Comparison of ENCODE assay signal across 8 mouse cellular contexts in the genomic region with DNA sequence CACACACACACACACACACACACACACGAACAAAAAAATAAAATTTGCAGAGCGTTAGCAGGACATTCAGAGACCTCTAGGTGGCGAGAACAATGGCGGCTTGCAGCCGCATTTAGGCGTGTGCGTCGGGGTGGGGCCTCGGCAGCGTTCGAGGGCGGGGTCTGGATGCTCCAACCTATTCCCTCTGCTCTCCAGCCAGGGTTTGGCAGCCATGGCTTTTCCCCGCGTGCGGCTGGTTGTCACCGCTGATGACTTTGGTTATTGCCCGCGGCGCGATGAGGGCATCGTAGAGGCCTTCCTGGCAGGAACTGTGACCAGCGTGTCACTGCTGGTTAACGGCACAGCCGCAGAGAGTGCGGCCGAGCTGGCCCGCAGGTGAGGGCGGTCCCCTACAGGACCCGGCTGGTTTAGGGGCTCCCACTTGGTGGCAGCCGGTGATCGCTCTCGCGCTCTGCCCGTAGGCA. TPM values are rescaled to one million over a fixed set of nuclear protein-coding genes. Genes with fewer than 3 reads are reported as not detected.
A peak's percentile ranks its signal among the peaks of the same experiment; 100 is the strongest.
DNase-seq lines count a peak whose midpoint lies in the region; ATAC-seq and TF ChIP-seq lines count a peak whose summit lies in the region.

A gene (minus strand): TSS at position 458 of the 464 bp plus-strand sequence.

- peaks cover 18% of the 10 kb centered on the region for H3K79me2 ChIP-seq in MEL (ENCODE audit: control insufficient read depth, insufficient read depth, low read length, poor library complexity)

- no peak for TF ChIP-seq EP300 in MEL (IDR thresholded peaks at IDR 0.05; ENCODE audit: low read depth in 1 of 2, low read length in 2 of 2)

- TF ChIP-seq CTCF in MEL (IDR thresholded peaks at IDR 0.05 in 2 of 3, conservative IDR thresholded peaks at IDR 0.05 in 1 of 3; ENCODE audit: control insufficient read depth in 1 of 3, insufficient read depth in 1 of 3, low read depth in 2 of 3, low read length in 3 of 3, poor library complexity in 1 of 3, severe bottlenecking in 1 of 3) = peak in 2 of 3 experiments; percentile 56 to 63; a peak in 5 of 6 replicates
- peak; percentile 22; the same call in 1 of the 2 replicates for TF ChIP-seq CTCF in testis, adult 2 months (IDR thresholded peaks at IDR 0.05; ENCODE audit: control insufficient read depth, insufficient read depth, insufficient replicate concordance, low read depth, low read length)

- H3K27me3 ChIP-seq in MEL (ENCODE audit: control insufficient read depth in 1 of 2, insufficient read depth in 2 of 2, low read length in 2 of 2) = no peaks in the 10 kb centered on the region
- H3K27me3 ChIP-seq in forebrain, embryonic 16.5 days (replicated peaks; ENCODE audit: control insufficient read depth, insufficient read depth, low read length) = no peaks in the 10 kb centered on the region
- no peaks in the 10 kb centered on the region for H3K27me3 ChIP-seq in neural tube, embryonic 14.5 days (ENCODE audit: control insufficient read depth, insufficient read depth, low read length)
- no peaks in the 10 kb centered on the region for H3K27me3 ChIP-seq in testis, adult 2 months (ENCODE audit: control insufficient read depth, insufficient read depth, low read length)

- peak within 1 kb of the TSS; percentile 68 to 69 for H3K4me3 ChIP-seq in MEL (ENCODE audit: control insufficient read depth in 1 of 2, insufficient read depth in 1 of 2, low read depth in 2 of 2, low read length in 2 of 2)
- peak within 1 kb of the TSS; percentile 65 for H3K4me3 ChIP-seq in forebrain, embryonic 16.5 days (replicated peaks; ENCODE audit: low read length)
- peak within 1 kb of the TSS; percentile 63 for H3K4me3 ChIP-seq in neural tube, embryonic 14.5 days (ENCODE audit: low read depth, low read length)
- H3K4me3 ChIP-seq in testis, adult 2 months (ENCODE audit: control insufficient read depth, low read depth, low read length) = peak within 1 kb of the TSS; percentile 84

- peak within 1 kb of the TSS; percentile 67 for H3K9ac ChIP-seq in MEL (ENCODE audit: control insufficient read depth, low read depth, low read length, poor library complexity, severe bottlenecking)
- H3K9ac ChIP-seq in forebrain, embryonic 16.5 days (replicated peaks; ENCODE audit: low read depth, low read length) = peak within 1 kb of the TSS; percentile 60
- peak within 1 kb of the TSS; percentile 68 for H3K9ac ChIP-seq in neural tube, embryonic 14.5 days (replicated peaks; ENCODE audit: low read depth, low read length)

- H3K4me2 ChIP-seq in forebrain, embryonic 16.5 days (ENCODE audit: low read length) = peak within 1 kb of the TSS; percentile 69
- peak within 1 kb of the TSS; percentile 89 for H3K4me2 ChIP-seq in neural tube, embryonic 14.5 days (ENCODE audit: low read depth, low read length)

- TF ChIP-seq RAD21 in MEL (IDR thresholded peaks at IDR 0.05; ENCODE audit: low read depth, low read length) = peak; percentile 4

- H3K36me3 ChIP-seq in MEL (ENCODE audit: control insufficient read depth in 1 of 2, insufficient read depth in 2 of 2, low read length in 2 of 2) = peaks cover 0 to 9% of the 10 kb centered on the region in 2 experiments; a peak in 2 of 4 replicates
- 0 out of 2 replicates have a peak, but pooled peaks cover under 1% of the 10 kb centered on the region for H3K36me3 ChIP-seq in forebrain, embryonic 16.5 days (ENCODE audit: control insufficient read depth, insufficient read depth)
- H3K36me3 ChIP-seq in neural tube, embryonic 14.5 days (ENCODE audit: control insufficient read depth, insufficient read depth, low read length) = no peaks in the 10 kb centered on the region
- no peaks in the 10 kb centered on the region for H3K36me3 ChIP-seq in testis, adult 2 months (ENCODE audit: control insufficient read depth, insufficient read depth, low read length)

- peak within 1 kb of the TSS; percentile 46 for H3K27ac ChIP-seq in MEL (ENCODE audit: control insufficient read depth, low read depth, low read length)
- peak within 1 kb of the TSS; percentile 42; the same call in 1 of the 2 replicates for H3K27ac ChIP-seq in forebrain, embryonic 16.5 days (ENCODE audit: low read length)
- H3K27ac ChIP-seq in neural tube, embryonic 14.5 days (ENCODE audit: low read depth, low read length) = peak within 1 kb of the TSS; percentile 62; the same call in 1 of the 2 replicates
- H3K27ac ChIP-seq in testis, adult 2 months (ENCODE audit: control insufficient read depth, insufficient read depth, low read depth, low read length) = peak within 1 kb of the TSS; percentile 76

- intact Hi-C loops in heart, postnatal 36 days (cut with DNase I) = loop anchor here (5.0 kb wide), 1 partner anchor 60 kb away; a partner anchor contains a TSS

- peak; percentile 64 to 80; a peak in 2 of 4 replicates for TF ChIP-seq POLR2A in MEL (IDR thresholded peaks at IDR 0.05; ENCODE audit: control insufficient read depth in 1 of 2, insufficient read depth in 1 of 2, low read depth in 1 of 2, low read length in 2 of 2, poor library complexity in 1 of 2)
- TF ChIP-seq POLR2A in testis, adult 2 months (IDR thresholded peaks at IDR 0.05; ENCODE audit: control insufficient read depth, low read depth, low read length) = 0 out of 2 replicates have a peak, but pooled peaks have one; percentile 6

- WGBS in forebrain, embryonic 16.5 days = under 1% methylated on average over 34 of the region's 34 CpGs
- under 1% methylated on average over 34 of the region's 34 CpGs for WGBS in neural tube, embryonic 14.5 days

- DNase-seq in MEL (ENCODE audit: low read depth, low spot score) = peak; percentile 96
- DNase-seq in cerebellum, adult 18-20 months = peak; percentile 84 to 89
- DNase-seq in heart, postnatal 36 days = peak; percentile 67 to 70
- peak; percentile 78 to 88 for DNase-seq in layer of hippocampus, adult 18-20 months (ENCODE audit: low spot score in 2 of 2)
- peak; percentile 73 to 82 for DNase-seq in lung, adult 18-20 months

- peaks cover 2 to 8% of the 10 kb centered on the region in 2 experiments; a peak in 3 of 4 replicates for H3K4me1 ChIP-seq in MEL (ENCODE audit: control insufficient read depth in 1 of 2, insufficient read depth in 2 of 2, low read length in 2 of 2)
- H3K4me1 ChIP-seq in forebrain, embryonic 16.5 days (replicated peaks; ENCODE audit: control insufficient read depth, insufficient read depth, low read length) = peaks cover 14% of the 10 kb centered on the region
- peaks cover 6% of the 10 kb centered on the region; the same call in 1 of the 2 replicates for H3K4me1 ChIP-seq in neural tube, embryonic 14.5 days (ENCODE audit: control insufficient read depth, insufficient read depth, low read length)
- peaks cover 5% of the 10 kb centered on the region for H3K4me1 ChIP-seq in testis, adult 2 months (ENCODE audit: control insufficient read depth, insufficient read depth, low read length)

- no peaks in the 10 kb centered on the region for H3K9me3 ChIP-seq in MEL (replicated peaks; ENCODE audit: insufficient read depth, low read length)
- H3K9me3 ChIP-seq in forebrain, embryonic 16.5 days (ENCODE audit: control insufficient read depth, low read length) = no peaks in the 10 kb centered on the region
- no peaks in the 10 kb centered on the region for H3K9me3 ChIP-seq in neural tube, embryonic 14.5 days (ENCODE audit: control insufficient read depth, low read length)

- ATAC-seq in forebrain, embryonic 16.5 days = peak; percentile 88
- peak; percentile 86 for ATAC-seq in neural tube, embryonic 14.5 days (ENCODE audit: low read depth)

TF ChIP-seq in MEL, 35 proteins besides CTCF, POLR2A, EP300 and RAD21:
- TF ChIP-seq ZC3H11A (IDR thresholded peaks at IDR 0.05; ENCODE audit: low read depth, low read length) (no peak), ELF1 (IDR thresholded peaks at IDR 0.05; ENCODE audit: low read depth, low read length) (no peak), MAFK (IDR thresholded peaks at IDR 0.05; ENCODE audit: borderline replicate concordance, low read depth, low read length) (no peak), POLR2AphosphoS2 (IDR thresholded peaks at IDR 0.05; ENCODE audit: low read length) (0 out of 2 replicates have a peak, but pooled peaks have one; percentile 20), NELFE (IDR thresholded peaks at IDR 0.05; ENCODE audit: low read depth, low read length) (peak; percentile 68), TCF12 (IDR thresholded peaks at IDR 0.05; ENCODE audit: low read depth, low read length) (0 out of 2 replicates have a peak, but pooled peaks have one; percentile 16), SMC3 (IDR thresholded peaks at IDR 0.05; ENCODE audit: low read depth, low read length) (peak; percentile 37), USF1 (IDR thresholded peaks at IDR 0.05; ENCODE audit: low read depth, low read length) (no peak), GABPA (IDR thresholded peaks at IDR 0.05; ENCODE audit: low read depth, low read length) (no peak), SIN3A (IDR thresholded peaks at IDR 0.05; ENCODE audit: low read length) (0 out of 2 replicates have a peak, but pooled peaks have one; percentile 54), MAZ (IDR thresholded peaks at IDR 0.05; ENCODE audit: low read depth, low read length) (no peak), ZMIZ1 (IDR thresholded peaks at IDR 0.05; ENCODE audit: low read depth, low read length) (no peak; the same call in 1 of the 2 replicates), ZNF384 (IDR thresholded peaks at IDR 0.05; ENCODE audit: low read depth, low read length) (peak; percentile 68; the same call in 1 of the 2 replicates), TBP (IDR thresholded peaks at IDR 0.05; ENCODE audit: low read depth, low read length) (peak; percentile 76), MYC (IDR thresholded peaks at IDR 0.05; ENCODE audit: low read depth, low read length) (peak; percentile 83), USF2 (IDR thresholded peaks at IDR 0.05; ENCODE audit: borderline replicate concordance in 1 of 2, insufficient read depth in 1 of 2, low read depth in 1 of 2, low read length in 2 of 2) (no peak), HCFC1 (IDR thresholded peaks at IDR 0.05; ENCODE audit: low read depth, low read length) (peak; percentile 70; the same call in 1 of the 2 replicates)

RNA-seq across cellular contexts. Expression of the gene that starts here (rescaled TPM):
- total RNA-seq in MEL (2012; rRNA removed) = 3.4 and 4.9 TPM in 2 replicates
- polyA plus RNA-seq in MEL (2012; ENCODE audit: insufficient read depth in 1 of 2, insufficient read length in 2 of 2, low read depth in 1 of 2, low replicate concordance in 2 of 2, missing spikeins in 1 of 2) = 1 to 10 TPM in 1 of 2 experiments, not detected in 1; 7.9 TPM
- polyA plus RNA-seq in forebrain, embryonic 16.5 days (2015; fragmentation: Nextera tagmentation; extraction: Ambion mirVana) = 1.7 and 2.4 TPM in 2 replicates
- total RNA-seq in heart, postnatal 36 days (2021) = not detected
- 1 to 10 TPM; 1.9 to 2.7 TPM for total RNA-seq in layer of hippocampus, adult 18-20 months (2021)
- polyA plus RNA-seq in neural tube, embryonic 14.5 days (2014; fragmentation: Nextera tagmentation; extraction: Ambion mirVana) = 3.3 TPM in 2 replicates
- polyA plus RNA-seq in testis, adult 2 months (2012; rRNA removed) = 276 and 291 TPM in 2 replicates

Comparison
In these comparisons a context has a peak if more than half of its experiments do, and no peak if none do; other contexts are left out.
1. Peak in every context shown above with its lines: DNase-seq, ATAC-seq, H3K4me3 ChIP-seq and H3K27ac ChIP-seq.
2. RNA of the gene that starts here (polyA plus RNA-seq): 276 to 291 TPM in testis, adult 2 months; 7.9 TPM in MEL, 3.3 TPM in neural tube, embryonic 14.5 days and 1.7 to 2.4 TPM in forebrain, embryonic 16.5 days; every median in the first group is over 10 times any median in the second.
3. Peak in DNase-seq in heart, postnatal 36 days; RNA of the gene not detected or under 1 TPM.